Comparison of ENCODE assay signal across 26 mouse cellular contexts in the genomic region with DNA sequence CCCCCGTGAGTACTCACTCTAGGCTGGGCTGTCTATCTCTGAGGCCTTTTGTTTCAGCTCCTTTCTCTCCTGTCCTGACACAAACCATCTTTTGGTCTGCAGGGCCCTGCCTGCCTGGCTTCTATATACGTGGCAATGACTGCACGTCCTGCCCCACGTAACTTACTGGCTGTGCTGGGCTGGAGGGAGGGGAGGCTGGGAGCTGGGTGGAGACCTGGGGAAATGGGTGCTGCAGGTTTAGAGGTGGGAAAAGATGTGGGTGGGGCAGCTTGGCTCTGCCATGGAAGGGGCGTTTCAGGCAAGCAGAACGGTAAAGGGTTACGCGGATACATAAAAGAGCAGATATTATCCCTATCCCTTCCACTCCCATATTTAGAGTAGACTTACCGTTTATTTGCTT. TPM values are rescaled to one million over a fixed set of nuclear protein-coding genes. Genes with fewer than 3 reads are reported as not detected.
"Had no signal": no experiment of that assay in that cellular context is flagged by ENCODE, and none has a peak within 500 bp of the region (broad histone marks: within the 10 kb centered on the region; RNA-seq: fewer than 3 reads in every experiment).

No protein-coding gene starts in this region.

- H3K9ac ChIP-seq: limb, embryonic 12.5 days; limb, embryonic 15.5 days; liver, embryonic 14.5 days; liver, postnatal 0 days; lung, embryonic 14.5 days; midbrain, embryonic 13.5 days had no signal

- ATAC-seq: intestine, postnatal 0 days; liver, postnatal 0 days; midbrain, embryonic 13.5 days; midbrain, embryonic 16.5 days had no signal

- DNase-seq: kidney, adult 2 months; kidney, postnatal 25 days; layer of hippocampus, adult 9-11 months; left cerebral cortex, postnatal 4 days; liver, postnatal 0 days; lung, embryonic 14.5 days; lung, postnatal 10 days; lung, postnatal 36 days; thymus, adult 18-20 months; thymus, postnatal 36 days had no signal

- H3K27ac ChIP-seq: kidney, postnatal 0 days; layer of hippocampus, adult 2 months; limb, embryonic 12.5 days; limb, embryonic 15.5 days; liver, embryonic 14.5 days; midbrain, embryonic 10.5 days; midbrain, embryonic 13.5 days had no signal

- H3K4me2 ChIP-seq: limb, embryonic 12.5 days; limb, embryonic 15.5 days; liver, embryonic 11.5 days; lung, embryonic 14.5 days; midbrain, embryonic 13.5 days had no signal

- H3K4me3 ChIP-seq: layer of hippocampus, adult 2 months; limb, embryonic 12.5 days; limb, embryonic 15.5 days; midbrain, embryonic 10.5 days; midbrain, embryonic 13.5 days; myocyte had no signal

- H3K9me3 ChIP-seq: limb, embryonic 12.5 days; limb, embryonic 15.5 days; midbrain, embryonic 10.5 days; midbrain, embryonic 13.5 days had no signal

RNA-seq across cellular contexts. Expression of a gene that starts 1.8 kb away (rescaled TPM):
- total RNA-seq: monocyte, adult 5-6 weeks had no signal

RNA-seq across cellular contexts. Expression of a gene that starts 41.1 kb away (rescaled TPM):
- total RNA-seq: layer of hippocampus, adult 2 months; layer of hippocampus, postnatal 25 days; left cerebral cortex, adult 18-20 months; left cerebral cortex, postnatal 4 days; monocyte, adult 5-6 weeks had no signal
- polyA plus RNA-seq: kidney, embryonic 14.5 days; limb, embryonic 12.5 days; liver, embryonic 11.5 days; liver, postnatal 0 days; lung, embryonic 14.5 days; midbrain, embryonic 16.5 days; myocyte; neural tube, embryonic 14.5 days had no signal
